Mouse (Mus musculus): ENCODE results near the gene Zfp94. TPM values are rescaled to one million over a fixed set of nuclear protein-coding genes. Genes with fewer than 3 reads are reported as not detected.

Zfp94 gene
- polyA plus RNA-seq, 1 experiment from 2014 or later, result 4.6 TPM

DNA sequence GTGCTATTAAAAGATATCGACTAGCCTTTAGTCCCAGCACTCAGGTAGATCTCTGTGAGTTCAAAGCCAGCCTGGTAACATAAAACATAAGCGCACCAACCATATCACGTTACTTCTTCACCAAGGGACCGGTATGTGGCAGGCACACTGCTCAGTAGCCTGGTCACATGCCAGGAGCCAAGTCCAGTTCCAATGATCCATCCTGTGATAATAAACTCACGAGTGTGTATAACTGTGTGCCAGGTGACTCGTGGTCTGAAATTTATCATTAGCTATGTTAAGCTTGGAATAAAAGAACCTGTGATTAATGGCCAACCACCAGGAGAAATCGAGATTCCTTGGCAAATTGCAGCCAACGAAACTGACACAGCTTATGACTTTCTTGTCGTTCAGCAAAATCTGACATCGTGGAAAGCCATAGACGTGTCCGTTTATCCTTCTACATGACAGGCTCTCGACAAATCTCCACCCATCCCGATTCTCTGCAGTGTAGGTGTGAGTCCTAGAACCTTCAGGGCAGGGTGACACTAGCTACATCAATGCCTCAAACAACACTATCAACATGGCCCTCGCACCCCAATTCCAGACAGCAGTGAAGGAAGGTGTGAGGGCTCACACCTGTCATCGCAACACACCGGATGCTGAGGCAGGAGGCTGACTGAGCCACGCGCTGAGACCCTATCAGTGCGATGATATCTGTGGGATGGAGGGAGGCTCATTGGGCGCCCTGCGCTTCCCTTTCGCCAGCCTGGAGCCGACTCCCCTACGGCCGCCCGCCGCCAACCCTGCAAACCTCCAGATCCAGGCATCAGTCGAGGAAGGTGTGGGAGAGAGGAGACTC is 520 bp downstream of the Zfp94 start:
- H3K4me3 ChIP-seq, result peak overlapping the region; percentile 73
- H3K9me3 ChIP-seq, result no peaks in the 10 kb centered on the region
- H3K36me3 ChIP-seq, result peaks cover 15% of the 10 kb centered on the region
- H3K4me1 ChIP-seq, result peaks cover 10% of the 10 kb centered on the region
- peak overlapping the region; percentile 93 for H3K4me2 ChIP-seq
- ATAC-seq (ENCODE audit: extremely low read depth, insufficient number of reproducible peaks, low FRiP score, low TSS enrichment), result no peak
- H3K27me3 ChIP-seq (replicated peaks), result peaks cover 20% of the 10 kb centered on the region
- peak overlapping the region; percentile 90 for H3K9ac ChIP-seq
- WGBS, result 30% methylated on average over 29 of the region's 29 CpGs
- peak overlapping the region; percentile 40; the same call in 1 of the 2 replicates for H3K27ac ChIP-seq (replicated peaks)

DNA sequence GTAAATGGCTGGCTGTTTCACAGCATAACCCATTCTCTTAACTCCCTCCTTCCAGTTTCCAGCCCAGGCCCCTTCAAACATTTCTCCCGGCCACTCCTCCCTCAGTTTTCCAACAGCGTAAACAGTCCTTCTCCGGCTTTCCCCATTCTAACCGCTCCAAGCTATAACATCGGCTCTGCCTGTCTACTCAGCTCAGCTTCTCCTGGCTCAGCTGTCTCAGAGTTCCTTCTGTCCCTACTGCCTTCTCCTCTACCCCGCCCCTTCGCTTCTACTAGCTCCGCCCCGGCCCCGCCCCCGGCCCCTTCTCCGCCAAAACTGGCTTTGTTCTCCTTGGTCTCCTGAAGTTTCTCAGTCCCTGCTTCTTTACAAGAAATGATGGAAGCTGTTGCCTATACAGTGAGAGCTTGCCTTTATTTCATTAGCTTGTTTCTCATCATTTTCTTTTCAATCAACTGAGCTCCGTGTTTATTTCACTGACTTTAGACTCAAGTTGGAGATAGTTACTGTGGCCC is 15.6 kb downstream of the Zfp94 start, which contains the start of gene Zfp61:
Gene Zfp61 (minus strand): TSS at position 462 of the 512 bp plus-strand sequence.
- Histone ChIP-seq H3K9ac (peak within 1 kb of the TSS; percentile 91), H3K4me2 (peak within 1 kb of the TSS; percentile 94), H3K9me3 (no peaks in the 10 kb centered on the region), H3K4me1 (peaks cover 21% of the 10 kb centered on the region), H3K27ac (replicated peaks) (peak within 1 kb of the TSS; percentile 84; the same call in 1 of the 2 replicates), H3K4me3 (peak within 1 kb of the TSS; percentile 82), H3K36me3 (peaks cover 44% of the 10 kb centered on the region), H3K27me3 (replicated peaks) (no peaks in the 10 kb centered on the region)
- 2% methylated on average over 13 of the region's 13 CpGs for WGBS
- ATAC-seq (ENCODE audit: extremely low read depth, insufficient number of reproducible peaks, low FRiP score, low TSS enrichment), result peak; percentile 57

DNA sequence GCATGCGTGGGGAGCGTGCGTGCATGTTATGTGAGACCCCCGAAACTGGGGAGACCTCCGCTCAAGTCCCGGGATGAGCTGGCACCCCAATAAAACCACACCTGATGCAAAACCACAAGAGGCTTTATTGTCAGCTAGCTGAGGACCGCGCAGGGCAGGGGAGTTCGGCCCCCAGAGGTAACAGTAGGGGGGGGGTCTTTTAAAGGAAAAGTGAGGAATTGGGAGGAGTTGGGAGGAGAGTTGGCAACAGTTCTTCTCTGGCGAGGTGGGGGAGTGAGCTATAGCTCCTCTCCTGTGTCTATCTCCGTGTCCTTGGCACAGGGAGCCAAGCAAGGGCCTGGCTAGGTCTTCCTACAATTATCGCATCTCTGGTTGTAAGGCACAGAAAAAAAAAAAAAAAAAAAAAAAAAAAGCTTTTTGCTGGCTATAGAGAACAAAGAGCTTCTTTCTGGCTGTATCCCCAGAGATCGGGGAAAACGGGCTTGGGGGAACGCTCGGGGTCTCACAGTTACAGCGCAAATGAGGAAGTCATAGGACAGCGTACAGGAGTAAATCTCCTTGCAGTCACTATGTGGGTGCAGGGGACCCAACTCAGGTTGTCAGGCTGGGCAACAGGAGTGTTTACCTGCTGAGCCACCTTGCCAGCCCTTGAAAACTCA is 16.5 kb downstream of the Zfp94 start:
- Histone ChIP-seq H3K9me3 (no peaks in the 10 kb centered on the region), H3K9ac (peak overlapping the region; percentile 91), H3K4me3 (peak overlapping the region; percentile 82), H3K4me2 (peak overlapping the region; percentile 94), H3K4me1 (peaks cover 21% of the 10 kb centered on the region), H3K27me3 (replicated peaks) (no peaks in the 10 kb centered on the region), H3K27ac (replicated peaks) (peak overlapping the region; percentile 84), H3K36me3 (peaks cover 53% of the 10 kb centered on the region)
- ATAC-seq (ENCODE audit: extremely low read depth, insufficient number of reproducible peaks, low FRiP score, low TSS enrichment), result no peak
- WGBS, result 2% methylated on average over 18 of the region's 18 CpGs

DNA sequence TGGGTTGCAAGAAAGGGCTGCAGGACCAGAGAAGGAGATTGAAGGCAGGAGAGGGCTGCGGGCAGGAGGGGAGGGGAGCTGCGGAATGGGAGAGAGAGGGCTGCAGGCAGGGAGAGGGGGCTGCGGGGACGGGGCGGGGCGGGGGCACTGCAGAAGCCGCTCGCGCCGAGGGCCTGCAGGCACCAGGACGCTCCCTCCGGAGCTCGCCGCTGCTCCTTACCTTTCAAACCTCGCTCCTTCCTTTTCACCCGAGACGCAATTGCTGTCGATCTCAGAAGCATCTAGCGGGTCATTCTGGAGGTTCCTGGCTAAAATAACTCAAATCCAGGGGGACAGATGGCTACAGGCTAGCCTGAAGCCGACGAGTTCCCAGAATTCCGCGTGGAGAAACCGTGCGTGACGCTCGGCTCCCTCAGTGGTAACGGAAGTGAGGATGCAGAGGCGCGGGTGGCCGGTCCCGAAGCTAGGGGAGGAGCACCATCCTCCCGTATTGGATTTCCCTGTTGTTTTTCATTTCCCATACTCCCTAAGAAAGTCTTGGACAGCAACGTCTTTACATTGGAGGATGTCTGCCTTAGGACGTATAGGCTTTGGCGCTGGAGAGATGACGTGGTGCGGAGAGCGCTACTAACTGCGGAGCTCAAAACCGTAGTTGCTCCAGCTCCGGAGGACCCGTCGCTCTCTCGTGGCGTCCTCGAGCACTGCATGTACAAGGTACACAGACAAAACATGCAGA is 17.3 kb downstream of the Zfp94 start:
- peak; percentile 72 for ATAC-seq (ENCODE audit: extremely low read depth, insufficient number of reproducible peaks, low FRiP score, low TSS enrichment)
- Histone ChIP-seq H3K9ac (peak overlapping the region; percentile 91), H3K9me3 (no peaks in the 10 kb centered on the region), H3K27me3 (replicated peaks) (no peaks in the 10 kb centered on the region), H3K4me2 (peak overlapping the region; percentile 94), H3K4me3 (peak overlapping the region; percentile 82), H3K27ac (replicated peaks) (peak overlapping the region; percentile 84), H3K36me3 (peaks cover 57% of the 10 kb centered on the region), H3K4me1 (peaks cover 21% of the 10 kb centered on the region)
- under 1% methylated on average over 40 of the region's 47 CpGs for WGBS

DNA sequence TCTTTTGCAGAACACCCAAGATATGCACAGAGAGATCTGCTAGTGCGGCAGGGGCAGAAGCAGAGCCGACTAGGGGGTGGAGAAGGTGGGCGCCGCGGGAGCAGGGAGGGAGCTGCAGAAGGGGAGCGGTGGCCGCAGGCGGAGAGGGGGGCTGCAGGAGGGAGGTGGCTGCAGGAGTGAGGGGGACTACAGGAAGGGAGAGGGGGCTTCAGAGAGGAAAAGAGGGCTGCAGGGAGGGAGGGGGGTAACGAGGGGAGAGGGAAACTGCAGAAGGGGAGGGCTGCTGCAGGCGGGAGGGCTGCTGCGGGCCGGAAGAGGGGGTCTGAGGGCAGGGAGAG is 17.9 kb downstream of the Zfp94 start:
- no peaks in the 10 kb centered on the region for H3K9me3 ChIP-seq
- H3K4me1 ChIP-seq, result peaks cover 21% of the 10 kb centered on the region
- H3K4me3 ChIP-seq, result peak overlapping the region; percentile 82
- peaks cover 63% of the 10 kb centered on the region for H3K36me3 ChIP-seq
- ATAC-seq (ENCODE audit: extremely low read depth, insufficient number of reproducible peaks, low FRiP score, low TSS enrichment), result no peak
- 1% methylated on average over 12 of the region's 12 CpGs for WGBS
- H3K9ac ChIP-seq, result peak overlapping the region; percentile 91
- H3K27ac ChIP-seq (replicated peaks), result peak overlapping the region; percentile 84
- no peaks in the 10 kb centered on the region for H3K27me3 ChIP-seq (replicated peaks)
- peak overlapping the region; percentile 94 for H3K4me2 ChIP-seq

DNA sequence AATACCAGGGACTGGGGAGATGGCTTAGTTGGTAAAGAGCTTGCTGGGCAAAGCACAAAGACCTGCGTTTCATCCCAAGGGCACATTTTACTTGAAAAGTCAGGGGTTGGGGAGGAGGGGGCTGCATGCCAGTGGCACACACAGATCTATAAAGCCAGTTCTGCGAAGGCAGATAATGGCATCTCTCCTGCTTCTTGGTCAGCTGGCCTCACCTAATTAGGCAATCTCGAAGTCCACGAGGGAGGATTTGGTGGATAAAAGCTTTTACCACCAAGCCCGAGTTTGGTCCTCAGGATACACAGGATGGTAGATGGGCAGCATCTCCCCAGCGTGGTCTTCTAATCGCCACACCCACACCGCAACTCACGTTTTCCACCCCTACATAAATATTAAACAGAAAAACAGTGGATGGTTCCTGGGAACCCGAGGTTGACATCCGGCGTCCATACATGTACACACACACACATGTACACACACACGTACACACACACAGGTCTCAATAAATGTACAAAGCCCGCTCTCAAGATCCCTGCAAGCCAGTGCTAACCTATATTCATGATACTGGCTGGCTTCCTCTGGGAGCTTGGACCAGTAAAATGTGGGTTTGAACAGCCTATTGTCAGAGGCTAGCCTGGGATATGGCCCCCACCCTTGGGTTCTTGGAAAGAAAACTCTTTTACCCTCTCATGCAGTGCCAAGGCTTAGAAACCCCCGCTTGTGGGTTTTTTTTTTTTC is 18.9 kb downstream of the Zfp94 start:
- Histone ChIP-seq H3K4me1 (peaks cover 21% of the 10 kb centered on the region), H3K9ac (peak overlapping the region; percentile 91), H3K27ac (replicated peaks) (no peak overlapping the region), H3K4me2 (peak overlapping the region; percentile 94), H3K36me3 (peaks cover 63% of the 10 kb centered on the region), H3K9me3 (no peaks in the 10 kb centered on the region), H3K4me3 (peak overlapping the region; percentile 82; the same call in 1 of the 2 replicates), H3K27me3 (replicated peaks) (no peaks in the 10 kb centered on the region)
- ATAC-seq (ENCODE audit: extremely low read depth, insufficient number of reproducible peaks, low FRiP score, low TSS enrichment), result no peak
- WGBS, result 91% methylated on average over 15 of the region's 15 CpGs

DNA sequence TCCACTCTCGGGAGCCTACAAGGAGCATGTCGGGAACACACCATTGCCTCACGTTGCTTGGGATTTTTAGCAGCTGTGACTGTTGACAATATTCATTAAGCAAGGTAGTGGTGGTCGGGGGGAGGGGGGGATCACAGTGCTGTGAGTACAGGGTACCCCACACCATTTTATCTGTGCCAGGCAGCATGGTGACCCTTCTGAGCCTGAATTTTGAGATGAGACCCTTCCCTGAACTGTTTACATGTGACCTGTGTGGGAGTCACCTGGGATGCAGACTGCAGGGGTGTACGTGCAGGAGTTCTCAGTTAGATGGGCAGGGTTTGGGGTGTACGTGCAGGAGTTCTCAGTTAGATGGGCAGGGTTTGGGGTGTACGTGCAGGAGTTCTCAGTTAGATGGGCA is 20.1 kb downstream of the Zfp94 start:
- no peak overlapping the region for H3K27ac ChIP-seq (replicated peaks)
- peaks cover 66% of the 10 kb centered on the region for H3K36me3 ChIP-seq
- no peaks in the 10 kb centered on the region for H3K9me3 ChIP-seq
- H3K4me2 ChIP-seq, result no peak overlapping the region
- H3K4me3 ChIP-seq, result no peak overlapping the region
- peaks cover 21% of the 10 kb centered on the region for H3K4me1 ChIP-seq
- H3K9ac ChIP-seq, result no peak overlapping the region
- no peak for ATAC-seq (ENCODE audit: extremely low read depth, insufficient number of reproducible peaks, low FRiP score, low TSS enrichment)
- no peaks in the 10 kb centered on the region for H3K27me3 ChIP-seq (replicated peaks)
- 90% methylated on average over 7 of the region's 7 CpGs for WGBS

DNA sequence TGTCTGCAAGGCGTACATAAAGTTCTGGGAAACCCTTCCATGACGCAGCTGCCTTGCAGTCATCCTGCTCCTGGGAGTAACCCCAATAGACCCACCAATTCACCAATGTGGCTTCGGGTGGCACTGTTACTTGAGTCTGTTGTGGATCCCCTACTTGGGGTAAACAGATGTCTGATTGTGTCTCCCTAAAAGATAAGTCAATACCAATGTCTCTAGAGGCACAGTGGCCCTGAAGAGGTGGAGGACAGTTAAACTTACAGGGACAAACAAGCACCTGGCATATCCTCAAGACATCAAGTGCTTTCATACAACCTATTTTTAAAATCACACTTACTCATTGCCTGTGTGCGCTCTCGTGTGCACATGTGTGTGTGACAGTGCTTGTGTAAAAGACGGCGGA is 21.1 kb downstream of the Zfp94 start:
- Histone ChIP-seq H3K4me3 (no peak overlapping the region), H3K36me3 (peaks cover 76% of the 10 kb centered on the region), H3K9me3 (no peaks in the 10 kb centered on the region), H3K27ac (replicated peaks) (no peak overlapping the region), H3K4me2 (no peak overlapping the region), H3K4me1 (peaks cover 17% of the 10 kb centered on the region), H3K9ac (no peak overlapping the region), H3K27me3 (replicated peaks) (no peaks in the 10 kb centered on the region)
- 94% methylated on average over 7 of the region's 7 CpGs for WGBS
- ATAC-seq (ENCODE audit: extremely low read depth, insufficient number of reproducible peaks, low FRiP score, low TSS enrichment), result no peak

DNA sequence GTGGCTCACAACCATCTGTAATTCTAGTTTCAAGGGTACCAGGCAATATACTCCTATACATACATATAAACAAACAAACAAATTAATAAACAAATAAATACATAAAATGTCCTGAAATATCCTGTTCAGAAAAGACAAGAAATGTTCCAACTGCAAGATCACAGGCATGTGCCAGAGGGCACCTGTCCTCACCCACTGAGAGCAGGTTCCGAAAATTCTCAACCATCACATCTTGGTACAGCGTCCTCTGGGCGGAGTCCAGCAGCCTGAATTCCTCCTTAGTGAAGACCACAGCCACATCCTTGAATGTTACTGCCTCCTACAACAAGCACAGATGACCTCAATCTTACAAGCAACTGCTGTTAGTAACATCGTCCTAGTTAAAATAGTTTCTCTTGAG is 21.7 kb downstream of the Zfp94 start:
- H3K27me3 ChIP-seq (replicated peaks), result no peaks in the 10 kb centered on the region
- no peak overlapping the region for H3K4me2 ChIP-seq
- no peaks in the 10 kb centered on the region for H3K9me3 ChIP-seq
- 94% methylated on average over 4 of the region's 4 CpGs for WGBS
- H3K9ac ChIP-seq, result no peak overlapping the region
- peaks cover 10% of the 10 kb centered on the region for H3K4me1 ChIP-seq
- no peak overlapping the region for H3K27ac ChIP-seq (replicated peaks)
- H3K4me3 ChIP-seq, result no peak overlapping the region
- H3K36me3 ChIP-seq, result peaks cover 82% of the 10 kb centered on the region
- ATAC-seq (ENCODE audit: extremely low read depth, insufficient number of reproducible peaks, low FRiP score, low TSS enrichment), result no peak

DNA sequence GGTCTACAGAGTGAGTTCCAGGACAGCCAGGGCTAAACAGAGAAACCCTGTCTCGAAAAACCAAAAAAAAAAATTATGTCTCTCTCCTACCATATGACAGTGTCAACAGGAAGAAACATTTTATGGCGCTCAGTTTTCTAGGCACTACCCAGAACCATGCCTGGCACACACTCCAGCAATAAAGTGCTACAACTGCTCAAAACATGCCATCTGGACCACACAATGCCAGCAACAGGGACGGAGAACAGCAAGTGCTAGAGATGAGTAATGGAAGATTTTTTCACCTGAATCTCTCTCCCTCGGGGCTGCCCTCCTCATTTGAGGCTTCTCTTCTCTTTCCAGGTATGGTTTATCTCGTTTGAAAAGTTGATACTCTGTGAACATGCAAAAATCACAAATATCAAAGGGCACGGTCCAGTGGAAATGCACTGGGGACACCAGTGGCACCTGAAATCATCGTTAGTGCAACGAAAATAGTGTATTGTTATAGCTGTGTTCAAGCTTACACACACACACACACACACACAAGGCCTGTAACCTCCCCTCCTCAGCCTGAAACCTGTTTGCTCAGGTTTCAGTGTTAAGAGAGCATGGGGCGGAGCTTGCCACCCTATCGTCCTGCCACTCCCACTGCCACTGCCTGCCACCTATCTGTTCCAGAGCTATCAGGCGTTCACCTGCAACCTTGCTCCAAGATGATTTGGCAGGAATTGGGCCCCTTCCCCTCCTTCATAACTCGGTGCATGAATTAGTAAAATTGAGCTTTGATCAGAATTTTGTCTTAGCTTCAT is 23.2 kb downstream of the Zfp94 start:
- H3K4me3 ChIP-seq, result no peak overlapping the region
- no peaks in the 10 kb centered on the region for H3K9me3 ChIP-seq
- ATAC-seq (ENCODE audit: extremely low read depth, insufficient number of reproducible peaks, low FRiP score, low TSS enrichment), result no peak
- 80% methylated on average over 12 of the region's 12 CpGs for WGBS
- H3K27ac ChIP-seq (replicated peaks), result no peak overlapping the region
- no peak overlapping the region for H3K4me2 ChIP-seq
- peaks cover 90% of the 10 kb centered on the region for H3K36me3 ChIP-seq
- peaks cover 6% of the 10 kb centered on the region for H3K4me1 ChIP-seq
- no peaks in the 10 kb centered on the region for H3K27me3 ChIP-seq (replicated peaks)
- no peak overlapping the region for H3K9ac ChIP-seq
